Mouse (Mus musculus): ENCODE measurements around the gene Rep15. TPM values are rescaled to one million over a fixed set of nuclear protein-coding genes. Genes with fewer than 3 reads are reported as not detected.

The Rep15 gene
- polyA plus RNA-seq, 2 experiments, result 1.3 TPM

DNA sequence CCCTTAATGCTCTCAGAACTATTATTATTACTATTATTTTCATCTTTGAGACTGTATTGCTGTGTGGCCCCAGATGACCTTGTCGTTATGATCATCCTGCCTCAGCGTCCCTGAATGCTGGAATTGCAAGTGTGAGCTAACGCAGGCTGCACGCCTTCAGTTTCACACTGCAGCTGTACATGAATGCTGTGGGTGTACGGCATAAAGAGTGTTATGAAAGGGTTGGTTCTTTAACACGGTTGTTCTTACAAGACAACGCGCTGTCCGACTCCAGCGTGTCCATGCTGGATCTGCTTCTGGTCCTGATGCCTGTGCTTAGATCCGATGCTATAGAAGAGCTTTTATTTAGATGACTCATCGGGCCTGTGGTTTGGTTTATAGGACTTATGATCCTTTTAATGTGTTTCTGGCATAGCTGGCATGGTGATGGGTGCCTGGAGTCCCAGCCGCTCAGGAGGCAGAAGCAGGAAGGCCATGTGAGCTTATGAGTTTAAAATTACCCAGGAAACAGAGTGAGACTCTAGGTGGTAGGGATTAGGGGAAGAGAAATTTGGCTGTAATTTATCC, 16.9 kb downstream of the Rep15 start:
- 90% methylated on average over 13 of the region's 13 CpGs for WGBS

DNA sequence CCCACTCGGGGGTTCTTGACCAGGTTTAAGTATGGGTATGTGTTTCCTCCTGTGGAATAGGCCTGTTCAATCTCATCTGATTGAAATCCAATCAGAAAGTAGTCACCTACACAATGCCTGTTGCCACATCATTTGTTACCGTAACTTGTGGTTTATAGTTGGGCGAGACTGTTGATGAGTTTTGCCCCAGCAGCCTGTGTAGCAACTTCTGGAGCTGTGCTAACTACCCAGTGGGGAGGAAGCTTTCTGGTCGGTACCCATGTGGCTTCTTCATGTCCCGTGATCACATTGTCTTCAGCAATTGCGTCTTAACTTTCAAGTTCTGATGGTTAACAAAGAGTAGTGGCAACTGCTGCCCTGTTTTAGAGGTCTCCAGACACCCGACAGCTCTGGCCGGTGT, 19.3 kb downstream of the Rep15 start:
- no peak for ATAC-seq (ENCODE audit: low FRiP score, low read depth)
- H3K4me2 ChIP-seq (replicated peaks; ENCODE audit: low read depth, low read length, severe bottlenecking), result no peak overlapping the region
- DNase-seq (ENCODE audit: low spot score), result no peak
- H3K27me3 ChIP-seq (ENCODE audit: control insufficient read depth, insufficient read depth, low read length), result no peaks in the 10 kb centered on the region
- WGBS, result 96% methylated on average over 8 of the region's 8 CpGs
- no peaks in the 10 kb centered on the region for H3K9me3 ChIP-seq (ENCODE audit: control insufficient read depth, low read length)
- H3K4me1 ChIP-seq (ENCODE audit: control insufficient read depth, insufficient read depth, low read length), result no peaks in the 10 kb centered on the region
- no peak overlapping the region for H3K9ac ChIP-seq (ENCODE audit: low read depth, low read length, severe bottlenecking)
- no peak overlapping the region for H3K4me3 ChIP-seq (replicated peaks; ENCODE audit: low read length)
- TF ChIP-seq POLR2A (IDR thresholded peaks at IDR 0.05; ENCODE audit: borderline replicate concordance, extremely low read depth, insufficient read depth, insufficient read length), result no peak
- H3K36me3 ChIP-seq (ENCODE audit: control insufficient read depth, insufficient read depth, low read length), result peaks cover 83% of the 10 kb centered on the region
- H3K27ac ChIP-seq (replicated peaks; ENCODE audit: low read depth, low read length), result no peak overlapping the region

More for the DNA sequence above, 16.9 kb downstream of the Rep15 start:
- no peak for ATAC-seq (ENCODE audit: low FRiP score, low read depth)
- no peak for TF ChIP-seq POLR2A (IDR thresholded peaks at IDR 0.05; ENCODE audit: borderline replicate concordance, extremely low read depth, insufficient read depth, insufficient read length)
- H3K9ac ChIP-seq (ENCODE audit: low read depth, low read length, severe bottlenecking), result no peak overlapping the region
- no peak overlapping the region for H3K27ac ChIP-seq (replicated peaks; ENCODE audit: low read depth, low read length)
- H3K4me1 ChIP-seq (ENCODE audit: control insufficient read depth, insufficient read depth, low read length), result no peaks in the 10 kb centered on the region
- peaks cover 64% of the 10 kb centered on the region for H3K36me3 ChIP-seq (ENCODE audit: control insufficient read depth, insufficient read depth, low read length)
- H3K4me2 ChIP-seq (replicated peaks; ENCODE audit: low read depth, low read length, severe bottlenecking), result no peak overlapping the region
- no peaks in the 10 kb centered on the region for H3K27me3 ChIP-seq (ENCODE audit: control insufficient read depth, insufficient read depth, low read length)
- H3K4me3 ChIP-seq (replicated peaks; ENCODE audit: low read length), result no peak overlapping the region
- no peaks in the 10 kb centered on the region for H3K9me3 ChIP-seq (ENCODE audit: control insufficient read depth, low read length)
- no peak for DNase-seq (ENCODE audit: low spot score)

DNA sequence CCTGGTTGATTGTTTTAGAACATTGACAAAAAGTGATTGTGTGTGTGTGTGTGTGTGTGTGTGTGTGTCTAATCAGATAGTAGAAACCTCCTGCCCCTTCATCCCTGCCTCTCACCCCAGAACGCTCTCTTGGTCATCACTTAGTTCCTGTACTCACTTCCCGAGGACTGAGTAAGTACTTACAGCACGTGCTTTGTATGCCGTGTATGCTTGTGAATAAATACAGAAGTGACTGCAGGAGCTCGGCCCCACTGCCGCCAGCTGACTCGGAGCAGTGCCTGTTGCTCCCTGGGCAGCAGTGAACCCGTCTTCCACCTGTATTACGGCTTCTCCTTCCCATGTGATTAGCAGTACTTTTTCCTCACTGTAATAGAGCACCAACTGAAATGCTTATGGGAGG, 20.1 kb downstream of the Rep15 start:
- H3K27ac ChIP-seq (replicated peaks; ENCODE audit: low read depth, low read length), result no peak overlapping the region
- no peak overlapping the region for H3K9ac ChIP-seq (ENCODE audit: low read depth, low read length, severe bottlenecking)
- ATAC-seq (ENCODE audit: low FRiP score, low read depth) (no peak), DNase-seq (ENCODE audit: low spot score) (no peak)
- no peak overlapping the region for H3K4me3 ChIP-seq (replicated peaks; ENCODE audit: low read length)
- 92% methylated on average over 9 of the region's 9 CpGs for WGBS
- H3K27me3 ChIP-seq (ENCODE audit: control insufficient read depth, insufficient read depth, low read length), result no peaks in the 10 kb centered on the region
- no peak overlapping the region for H3K4me2 ChIP-seq (replicated peaks; ENCODE audit: low read depth, low read length, severe bottlenecking)
- TF ChIP-seq POLR2A (IDR thresholded peaks at IDR 0.05; ENCODE audit: borderline replicate concordance, extremely low read depth, insufficient read depth, insufficient read length), result no peak
- peaks cover 78% of the 10 kb centered on the region for H3K36me3 ChIP-seq (ENCODE audit: control insufficient read depth, insufficient read depth, low read length)
- H3K9me3 ChIP-seq (ENCODE audit: control insufficient read depth, low read length), result no peaks in the 10 kb centered on the region
- H3K4me1 ChIP-seq (ENCODE audit: control insufficient read depth, insufficient read depth, low read length), result no peaks in the 10 kb centered on the region

DNA sequence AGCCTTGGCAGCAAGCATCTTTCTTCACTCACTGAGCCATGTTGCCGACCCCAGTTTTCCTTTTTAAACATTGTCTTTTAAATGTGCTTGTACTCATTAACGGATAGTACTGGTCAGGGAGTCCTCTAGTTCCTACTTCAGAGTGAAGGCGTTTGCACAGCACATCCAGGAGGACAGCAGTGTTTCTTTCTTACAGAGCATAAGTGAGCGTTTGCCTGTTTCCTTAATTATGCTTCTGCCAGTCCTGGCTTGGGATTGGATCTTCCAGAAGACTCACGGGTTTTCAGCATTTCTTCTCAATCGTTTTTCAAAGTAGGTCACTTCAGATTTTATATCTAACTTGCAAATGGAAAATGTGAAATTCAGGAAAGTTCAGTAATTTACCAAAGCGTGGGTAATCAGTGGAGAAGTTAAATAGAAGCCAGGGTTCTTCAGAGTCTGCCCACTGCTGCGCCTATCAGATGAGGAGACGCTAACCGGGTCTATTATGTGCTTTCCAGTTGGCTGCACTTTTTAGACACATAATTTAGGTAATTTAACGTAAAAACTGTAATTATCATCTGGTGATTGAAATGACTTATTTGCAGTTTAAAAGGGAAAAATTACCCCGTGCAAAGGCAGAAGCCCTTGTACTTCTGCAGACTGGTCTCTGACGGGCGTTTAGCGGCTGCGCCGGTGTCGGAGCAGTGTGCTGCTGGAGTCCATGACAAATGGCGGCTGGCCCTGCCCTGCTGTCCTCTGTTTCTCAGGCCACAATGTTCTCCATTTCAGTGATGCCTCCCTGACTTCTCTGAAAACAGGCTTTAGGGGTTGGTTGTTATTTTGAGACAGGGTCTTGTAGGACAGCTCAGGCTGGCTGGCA, 21.6 kb downstream of the Rep15 start:
- no peak for TF ChIP-seq POLR2A (IDR thresholded peaks at IDR 0.05; ENCODE audit: borderline replicate concordance, extremely low read depth, insufficient read depth, insufficient read length)
- H3K4me1 ChIP-seq (ENCODE audit: control insufficient read depth, insufficient read depth, low read length), result no peaks in the 10 kb centered on the region
- H3K36me3 ChIP-seq (ENCODE audit: control insufficient read depth, insufficient read depth, low read length), result peaks cover 63% of the 10 kb centered on the region
- no peak overlapping the region for H3K4me3 ChIP-seq (replicated peaks; ENCODE audit: low read length)
- ATAC-seq (ENCODE audit: low FRiP score, low read depth) (no peak), DNase-seq (ENCODE audit: low spot score) (no peak)
- 90% methylated on average over 19 of the region's 19 CpGs for WGBS
- H3K27ac ChIP-seq (replicated peaks; ENCODE audit: low read depth, low read length), result no peak overlapping the region
- H3K9ac ChIP-seq (ENCODE audit: low read depth, low read length, severe bottlenecking), result no peak overlapping the region
- no peaks in the 10 kb centered on the region for H3K27me3 ChIP-seq (ENCODE audit: control insufficient read depth, insufficient read depth, low read length)
- H3K9me3 ChIP-seq (ENCODE audit: control insufficient read depth, low read length), result no peaks in the 10 kb centered on the region
- H3K4me2 ChIP-seq (replicated peaks; ENCODE audit: low read depth, low read length, severe bottlenecking), result no peak overlapping the region

DNA sequence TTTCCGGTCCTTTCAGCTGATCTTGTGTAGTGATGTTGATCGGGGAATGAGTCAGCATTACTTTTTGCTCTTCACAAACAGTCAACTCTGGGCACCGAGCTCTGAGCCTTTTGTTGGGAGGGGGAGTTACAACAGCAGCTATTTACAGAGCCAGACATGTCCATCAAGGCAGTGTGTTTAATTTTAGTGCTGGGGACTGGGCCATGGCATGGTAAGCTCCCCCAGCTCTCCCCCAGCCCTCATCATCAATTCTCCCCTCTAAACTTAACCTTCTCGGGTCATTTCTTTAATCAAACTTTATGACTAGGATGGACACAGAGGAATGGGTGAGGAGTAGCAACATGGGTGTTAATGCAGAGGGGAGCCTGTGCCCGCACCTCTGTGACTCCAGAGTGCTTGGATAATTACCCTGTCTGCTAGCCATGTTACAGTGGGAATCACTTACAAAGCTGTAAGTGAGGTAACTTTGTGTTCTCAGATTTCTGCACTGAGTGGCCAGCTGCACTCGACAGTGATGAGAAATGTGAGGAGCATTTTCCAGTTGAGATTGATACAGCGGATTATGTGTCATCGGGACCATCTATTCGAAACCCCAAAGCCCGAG, 23.1 kb downstream of the Rep15 start:
- TF ChIP-seq POLR2A (IDR thresholded peaks at IDR 0.05; ENCODE audit: borderline replicate concordance, extremely low read depth, insufficient read depth, insufficient read length), result no peak
- no peak overlapping the region for H3K4me2 ChIP-seq (replicated peaks; ENCODE audit: low read depth, low read length, severe bottlenecking)
- H3K36me3 ChIP-seq (ENCODE audit: control insufficient read depth, insufficient read depth, low read length), result peaks cover 60% of the 10 kb centered on the region
- no peak for ATAC-seq (ENCODE audit: low FRiP score, low read depth)
- no peak overlapping the region for H3K4me3 ChIP-seq (replicated peaks; ENCODE audit: low read length)
- H3K27me3 ChIP-seq (ENCODE audit: control insufficient read depth, insufficient read depth, low read length), result no peaks in the 10 kb centered on the region
- no peaks in the 10 kb centered on the region for H3K4me1 ChIP-seq (ENCODE audit: control insufficient read depth, insufficient read depth, low read length)
- DNase-seq (ENCODE audit: low spot score), result no peak
- WGBS, result 82% methylated on average over 10 of the region's 10 CpGs
- H3K27ac ChIP-seq (replicated peaks; ENCODE audit: low read depth, low read length), result no peak overlapping the region
- H3K9ac ChIP-seq (ENCODE audit: low read depth, low read length, severe bottlenecking), result no peak overlapping the region
- H3K9me3 ChIP-seq (ENCODE audit: control insufficient read depth, low read length), result no peaks in the 10 kb centered on the region
